Mouse (Mus musculus) embryonic fibroblast, embryonic 13.5 days (primary cell): ENCODE measurements around the gene Ddx42.

ENCODE experiments used
- CTCF ChIP-seq: IDR thresholded peaks from 2 replicates; pipeline ENCODE4 v1.5.1; 2011; ENCODE audit warnings: mild to moderate bottlenecking, control low read depth, low read length, moderate library complexity, borderline replicate concordance; ENCODE audit not compliant: insufficient read depth
- POLR2A ChIP-seq: IDR thresholded peaks from 2 replicates; pipeline ENCODE4 v1.6.1; 2011; ENCODE audit warnings: low read depth, mild to moderate bottlenecking, control low read depth, low read length, moderate library complexity

- TF ChIP-seq POLR2A: peak; percentile 98
- no peak for TF ChIP-seq CTCF
These were observed 39.1 kb downstream of the Ddx42 start, which contains the start of the genes Ftsj3 and Psmc5 for GRCm38 (mm10) chr11:106255685-106256451.
